Mouse (Mus musculus) urinary bladder, postnatal 4 days (tissue): ENCODE data around the gene Ccdc7b.
"Not testable (repeated sequence)": the region's sequence is repeated elsewhere in the genome, so short reads cannot be mapped to it uniquely, and the experiment has no call there.

ENCODE experiments used
- DNase-seq, 2 experiments: peaks; one replicate each; pipeline ENCODE4 v3.0.0; 2021 to 2022; ENCODE audit warnings: low spot score in 2 of 2

Ccdc7b gene

DNA sequence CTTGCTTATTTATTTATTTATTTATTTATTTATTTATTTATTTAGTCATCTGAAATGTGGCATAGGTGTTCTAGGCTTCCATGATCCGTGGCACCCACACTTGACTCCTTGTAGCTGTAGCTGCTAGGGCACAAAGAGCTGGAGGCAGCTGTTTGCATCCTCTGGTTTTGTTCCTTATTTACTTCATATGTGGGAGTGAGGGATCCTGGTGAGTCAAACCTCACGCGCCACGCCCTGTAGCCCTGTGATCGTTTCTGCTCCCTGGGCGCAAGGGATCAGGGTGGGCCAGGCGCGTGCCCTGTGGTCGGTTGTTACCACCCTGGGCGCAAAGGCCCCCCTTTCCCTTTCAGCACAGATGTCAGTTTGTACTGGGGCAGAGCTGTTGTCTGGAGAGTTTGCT is at the start of gene Ccdc7b:
Gene Ccdc7b (plus strand): TSS at position 301 of the 400 bp plus-strand sequence.
- DNase-seq: not testable (repeated sequence)

DNA sequence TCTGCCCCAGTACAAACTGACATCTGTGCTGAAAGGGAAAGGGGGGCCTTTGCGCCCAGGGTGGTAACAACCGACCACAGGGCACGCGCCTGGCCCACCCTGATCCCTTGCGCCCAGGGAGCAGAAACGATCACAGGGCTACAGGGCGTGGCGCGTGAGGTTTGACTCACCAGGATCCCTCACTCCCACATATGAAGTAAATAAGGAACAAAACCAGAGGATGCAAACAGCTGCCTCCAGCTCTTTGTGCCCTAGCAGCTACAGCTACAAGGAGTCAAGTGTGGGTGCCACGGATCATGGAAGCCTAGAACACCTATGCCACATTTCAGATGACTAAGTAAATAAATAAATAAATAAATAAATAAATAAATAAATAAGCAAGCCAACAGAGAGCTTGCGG is 1.5 kb upstream of the Ccdc7b start, which contains the start of gene Ccdc7a:
Gene Ccdc7a (minus strand): TSS at position 101 of the 400 bp plus-strand sequence.
- DNase-seq: not testable (repeated sequence)

DNA sequence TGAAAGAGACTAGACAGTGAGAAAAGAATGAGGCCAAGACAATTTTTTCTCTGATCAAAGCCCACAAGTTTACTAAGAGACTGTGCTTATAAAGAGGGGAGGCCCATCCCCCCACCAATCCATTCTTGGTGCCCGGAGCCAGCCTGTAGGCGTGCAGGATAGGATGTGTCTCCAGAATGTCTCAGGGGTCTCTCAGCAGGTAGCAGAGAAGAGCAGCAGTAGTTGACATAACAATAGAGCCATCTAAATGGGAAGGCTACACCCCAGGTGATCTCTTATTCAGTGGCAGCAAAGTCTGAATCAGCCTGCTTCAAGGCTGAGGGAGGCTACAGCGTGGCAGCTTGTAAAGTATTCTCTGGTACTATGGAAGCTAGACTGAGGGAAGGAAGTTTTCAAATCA is 48.8 kb downstream of the Ccdc7b start:
- not testable (repeated sequence) for DNase-seq

DNA sequence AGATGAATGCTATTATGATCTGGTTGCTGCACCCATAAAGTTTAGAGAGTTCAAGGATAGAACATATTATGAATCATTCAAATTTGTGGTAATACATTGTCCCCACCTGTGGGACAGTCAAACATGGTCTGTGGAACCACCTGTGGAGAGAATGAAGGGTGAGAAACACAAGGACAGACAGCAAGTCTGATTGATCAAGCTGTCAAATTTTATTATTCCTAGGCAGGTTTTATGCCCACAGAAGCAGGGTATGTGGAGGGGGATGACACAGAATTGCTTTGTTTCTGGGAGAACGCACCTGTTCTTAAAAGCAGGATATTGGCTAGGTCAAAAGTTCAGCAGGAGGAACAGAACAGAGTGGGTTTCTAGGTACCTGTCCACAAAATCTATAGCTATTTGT is 64.6 kb downstream of the Ccdc7b start, which contains the start of gene Gm10999:
Gene Gm10999 (minus strand): TSS at position 101 of the 400 bp plus-strand sequence.
- DNase-seq: no peak

DNA sequence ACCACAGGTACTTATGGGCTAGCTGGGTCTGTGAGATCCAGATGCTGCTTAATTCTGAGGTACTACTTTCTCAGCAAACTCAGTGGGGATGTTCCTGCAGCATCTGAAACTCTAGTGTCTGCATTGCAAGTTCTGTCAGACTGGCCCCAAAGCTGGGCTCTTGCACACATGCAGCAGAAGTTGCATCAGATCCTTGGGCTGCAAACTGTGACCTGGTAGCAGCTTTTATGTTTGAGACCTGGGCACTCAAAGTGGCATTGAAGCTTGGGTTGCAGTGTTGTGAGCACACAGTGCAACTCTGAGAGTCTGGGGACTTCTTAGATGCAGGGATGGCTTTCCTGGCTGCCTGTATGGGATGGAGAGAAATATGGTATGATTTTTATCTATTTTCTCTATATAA is 66.5 kb downstream of the Ccdc7b start:
- no peak for DNase-seq
